Mouse (Mus musculus) thymus, adult 2 months (tissue): ENCODE results near the gene Slc34a2.

Experiments
- CTCF ChIP-seq: fragments of 200-500 bp; IDR thresholded peaks from 2 replicates; pipeline ENCODE4 v1.5.1; 2012; ENCODE audit warnings: mild to moderate bottlenecking, control low read depth, low read length, moderate library complexity, borderline replicate concordance; ENCODE audit not compliant: control insufficient read depth, poor library complexity, insufficient read depth; ENCODE audit errors: extremely low read depth
- POLR2A ChIP-seq: fragments of 200-500 bp; IDR thresholded peaks from 2 replicates; pipeline ENCODE4 v1.6.1; 2012; ENCODE audit warnings: mild to moderate bottlenecking, low read length, control low read depth, moderate library complexity; ENCODE audit not compliant: control insufficient read depth, poor library complexity, insufficient read depth; ENCODE audit errors: extremely low read depth

DNA sequence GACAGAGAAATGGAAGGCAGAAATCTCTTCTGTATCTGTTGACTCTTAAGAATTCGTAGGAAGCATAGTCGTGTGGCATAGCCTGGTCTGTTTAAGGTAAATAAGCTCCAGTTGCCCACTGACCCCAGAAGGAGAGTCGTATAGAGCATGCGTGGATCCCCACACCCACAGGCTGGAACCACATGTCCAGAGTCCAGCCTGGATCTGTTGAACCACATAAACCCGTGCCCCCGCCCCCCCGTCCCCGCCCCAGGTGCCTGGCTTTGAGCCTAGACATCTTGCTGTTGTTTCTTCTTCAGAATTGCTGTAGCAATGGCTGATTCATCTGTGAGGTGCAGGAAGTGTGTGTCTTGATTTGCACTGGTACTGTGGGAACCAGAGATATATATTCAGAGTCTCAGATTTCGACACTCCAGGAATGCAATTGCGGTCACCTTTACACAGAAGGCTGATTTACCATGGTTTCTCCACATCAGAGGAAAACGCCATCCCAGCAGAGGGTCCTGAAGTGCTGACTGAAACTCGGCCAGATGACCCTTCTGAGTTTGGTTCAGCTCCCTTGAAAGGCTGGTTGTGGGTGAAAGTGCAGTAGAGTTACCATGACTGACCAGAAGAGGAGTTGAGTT is 64.1 kb downstream of the Slc34a2 start:
- TF ChIP-seq CTCF = no peak
- no peak for TF ChIP-seq POLR2A
